Mouse (Mus musculus) ES-E14 (cell line): ENCODE measurements around the gene Riok1. TPM values are rescaled to one million over a fixed set of nuclear protein-coding genes. Genes with fewer than 3 reads are reported as not detected.

Experiments
- DNase-seq: peaks from one replicate; pipeline ENCODE4 v3.0.0-alpha.2; 2013; ENCODE audit warnings: low read depth, low spot score
- H3K27ac ChIP-seq: 2 replicates; pipeline ENCODE4 v1.5.1; 2012; ENCODE audit warnings: low read depth, mild to moderate bottlenecking, low read length, moderate library complexity, mixed read lengths; ENCODE audit not compliant: poor library complexity, insufficient read depth, severe bottlenecking
- H3K36me3 ChIP-seq: 2 replicates; pipeline ENCODE4 v1.6.1; 2012; ENCODE audit warnings: mild to moderate bottlenecking, low read length, moderate library complexity, mixed read lengths; ENCODE audit not compliant: control insufficient read depth, poor library complexity, insufficient read depth, severe bottlenecking
- H3K4me1 ChIP-seq, 2 experiments: fragments of 150-350 bp in 1 of 2; sonication (generic) in 1 of 2; 2 replicates each; pipeline ENCODE4 v1.6.1; 2012; ENCODE audit warnings: low read length in 2 of 2, mild to moderate bottlenecking in 1 of 2, mixed read lengths in 1 of 2; ENCODE audit not compliant: control insufficient read depth in 2 of 2, insufficient read depth in 2 of 2, poor library complexity in 1 of 2
- H3K4me3 ChIP-seq, 2 experiments: fragments of 150-350 bp in 1 of 2; sonication (generic) in 1 of 2; 2 replicates each; pipeline ENCODE4 v1.5.1; 2012; ENCODE audit warnings: low read length in 2 of 2, low read depth in 1 of 2, mild to moderate bottlenecking in 1 of 2, mixed read lengths in 1 of 2; ENCODE audit not compliant: insufficient read depth in 1 of 2, poor library complexity in 1 of 2, severe bottlenecking in 1 of 2
- H3K9ac ChIP-seq: 2 replicates; pipeline ENCODE4 v1.6.1; 2012; ENCODE audit warnings: low read depth, mild to moderate bottlenecking, low read length, mixed read lengths; ENCODE audit not compliant: poor library complexity, insufficient read depth, severe bottlenecking
- H3K9me3 ChIP-seq: fragments of 150-350 bp; sonication (generic); 2 replicates; pipeline ENCODE4 v1.6.1; 2012; ENCODE audit warnings: low read depth, mild to moderate bottlenecking, low read length; ENCODE audit not compliant: control insufficient read depth, insufficient read depth
- CHD2 ChIP-seq: IDR thresholded peaks from 2 replicates; pipeline ENCODE4 v1.6.1; 2014; ENCODE audit warnings: mild to moderate bottlenecking, low read depth, low read length, inconsistent platforms
- HCFC1 ChIP-seq: IDR thresholded peaks from 2 replicates; pipeline ENCODE4 v1.6.1; 2012; ENCODE audit warnings: low read length, inconsistent platforms, borderline replicate concordance; ENCODE audit not compliant: insufficient read depth
- MAFK ChIP-seq: IDR thresholded peaks from 2 replicates; pipeline ENCODE4 v1.6.1; 2014; ENCODE audit warnings: mild to moderate bottlenecking, low read depth, low read length, inconsistent platforms; ENCODE audit not compliant: insufficient read depth
- ZC3H11A ChIP-seq: IDR thresholded peaks from 2 replicates; pipeline ENCODE4 v1.6.1; 2012; ENCODE audit warnings: low read depth, mild to moderate bottlenecking, inconsistent platforms, low read length, borderline replicate concordance
- ZNF384 ChIP-seq: IDR thresholded peaks from 2 replicates; pipeline ENCODE4 v1.6.1; 2012; ENCODE audit warnings: low read depth, low read length, inconsistent platforms
- in situ Hi-C, 2 experiments: fragments of 600-800 bp; cut with MboI; formaldehyde crosslinking; loops; one replicate each; pipeline ENCODE4 v1.15.1; 2025; ENCODE audit warnings: low sequenced_read_pairs in 2 of 2, inconsistent platforms in 1 of 2; ENCODE audit not compliant: unreplicated experiment in 2 of 2
- total RNA-seq: library from RNA; depleted of rRNA; stranded (reverse); fragments of 300-350 nt; gene quantifications from 2 replicates; pipeline ENCODE4 v1.2.3, GENCODE M21; 2012

The Riok1 gene
- total RNA-seq, 1 experiment = 40.4 TPM

- Histone ChIP-seq H3K9me3 (no peaks in the 10 kb centered on the region), H3K4me3 (no peak overlapping the region), H3K4me1 (no peaks in the 10 kb centered on the region), H3K36me3 (no peaks in the 10 kb centered on the region), H3K27ac (no peak overlapping the region), H3K9ac (no peak overlapping the region)
- peak; percentile 31 for DNase-seq
- no peak for TF ChIP-seq ZNF384
- TF ChIP-seq ZC3H11A = 0 out of 2 replicates have a peak, but pooled peaks have one; percentile 6
- in situ Hi-C loops = no loop called here
These were observed 10.9 kb upstream of the Riok1 start for GRCm38 (mm10) chr13:38025874-38026273.

GRCm38 (mm10) chr13:38027618-38028248 is 9.1 kb upstream of the Riok1 start:
- TF ChIP-seq MAFK (no peak), ZNF384 (no peak), ZC3H11A (no peak), CHD2 (no peak), HCFC1 (no peak)
- no peak for DNase-seq
- no peaks in the 10 kb centered on the region for H3K4me1 ChIP-seq
- no peaks in the 10 kb centered on the region for H3K9me3 ChIP-seq
- H3K4me3 ChIP-seq = no peak overlapping the region
- in situ Hi-C loops = no loop called here
- no peak overlapping the region for H3K27ac ChIP-seq
- H3K9ac ChIP-seq = no peak overlapping the region
- H3K36me3 ChIP-seq = no peaks in the 10 kb centered on the region

GRCm38 (mm10) chr13:38028407-38028806 is 8.4 kb upstream of the Riok1 start:
- no peak overlapping the region for H3K27ac ChIP-seq
- no peaks in the 10 kb centered on the region for H3K4me1 ChIP-seq
- no peak overlapping the region for H3K9ac ChIP-seq
- no peaks in the 10 kb centered on the region for H3K9me3 ChIP-seq
- TF ChIP-seq CHD2 = no peak
- no peak for TF ChIP-seq MAFK
- no peak for TF ChIP-seq ZNF384
- H3K36me3 ChIP-seq = no peaks in the 10 kb centered on the region
- in situ Hi-C loops = no loop called here
- no peak overlapping the region for H3K4me3 ChIP-seq
- DNase-seq = no peak

GRCm38 (mm10) chr13:38037044-38037687 is 371 bp downstream of the Riok1 start, which contains the start of gene Cage1:
TSS of gene Cage1 (minus strand) at chr13:38037069.
- Histone ChIP-seq H3K4me1 (peaks cover 2 to 3% of the 10 kb centered on the region in 2 experiments), H3K9ac (peak within 1 kb of the TSS; percentile 93), H3K9me3 (no peaks in the 10 kb centered on the region), H3K36me3 (peaks cover 4% of the 10 kb centered on the region; the same call in 1 of the 2 replicates), H3K27ac (no peak within 1 kb of the TSS), H3K4me3 (peak within 1 kb of the TSS; percentile 86 to 90)
- peak; percentile 98 for DNase-seq
- TF ChIP-seq HCFC1 (peak; percentile 70; the same call in 1 of the 2 replicates), ZC3H11A (no peak)
- in situ Hi-C loops = no loop called here

GRCm38 (mm10) chr13:38037811-38038210 is 1.0 kb downstream of the Riok1 start:
- Histone ChIP-seq H3K4me1 (peaks cover 2 to 3% of the 10 kb centered on the region in 2 experiments), H3K36me3 (peaks cover 4% of the 10 kb centered on the region; the same call in 1 of the 2 replicates), H3K27ac (no peak overlapping the region), H3K9me3 (no peaks in the 10 kb centered on the region), H3K9ac (peak overlapping the region; percentile 93), H3K4me3 (peak overlapping the region; percentile 86 to 90)
- DNase-seq = no peak
- in situ Hi-C loops = no loop called here
- no peak for TF ChIP-seq HCFC1
- TF ChIP-seq ZC3H11A = no peak
